Mouse (Mus musculus) heart, postnatal 14 days (tissue): Measurements from ENCODE around the gene Ttc29. TPM values are rescaled to one million over a fixed set of nuclear protein-coding genes. Genes with fewer than 3 reads are reported as not detected.

Experiments used
- DNase-seq, 2 experiments: peaks; one replicate each; pipeline ENCODE4 v3.0.0; 2021 to 2022
- intact Hi-C: fragments of 180-260 bp; cut with DNase I; formaldehyde crosslinking; loops from one replicate; pipeline ENCODE4 v1.15.1; 2025
- long read RNA-seq, 2 experiments: library from polyadenylated mRNA; stranded (forward); transcript quantifications; one replicate each; pipeline ENCODE4 v2.0.0; 2021
- total RNA-seq, 2 experiments: library from RNA; stranded (reverse); gene quantifications; 2 replicates each; pipeline ENCODE4 v1.2.3; 2021

Ttc29 gene
- not detected for total RNA-seq
- long read RNA-seq, experiment 1: 0 reads
- long read RNA-seq, experiment 2: 0 reads

DNA sequence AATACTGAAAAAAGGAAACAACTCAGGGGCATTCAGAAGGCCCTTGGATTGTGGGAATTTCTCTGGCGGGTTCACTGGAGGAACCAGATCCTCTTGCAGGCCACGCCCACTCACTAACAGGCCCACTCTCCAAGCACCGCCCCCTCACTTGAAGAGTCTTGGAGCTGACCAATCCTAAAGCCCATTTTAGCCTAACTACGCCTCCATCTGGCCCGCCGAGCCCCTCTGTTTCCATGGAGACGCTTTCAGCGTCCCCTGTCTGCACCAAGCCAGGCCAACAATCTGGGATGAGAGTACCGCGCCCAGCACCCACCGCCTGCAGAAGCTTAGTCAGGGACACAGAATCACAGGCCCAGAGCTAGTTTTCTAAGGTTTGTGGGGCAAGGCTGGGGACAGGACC is at the start of gene Ttc29:
Ttc29 (plus strand) TSS at position 224 of the 400 bp plus-strand sequence.
- DNase-seq: peak in 1 of 2 experiments; percentile 4
- intact Hi-C loops: no loop called here

DNA sequence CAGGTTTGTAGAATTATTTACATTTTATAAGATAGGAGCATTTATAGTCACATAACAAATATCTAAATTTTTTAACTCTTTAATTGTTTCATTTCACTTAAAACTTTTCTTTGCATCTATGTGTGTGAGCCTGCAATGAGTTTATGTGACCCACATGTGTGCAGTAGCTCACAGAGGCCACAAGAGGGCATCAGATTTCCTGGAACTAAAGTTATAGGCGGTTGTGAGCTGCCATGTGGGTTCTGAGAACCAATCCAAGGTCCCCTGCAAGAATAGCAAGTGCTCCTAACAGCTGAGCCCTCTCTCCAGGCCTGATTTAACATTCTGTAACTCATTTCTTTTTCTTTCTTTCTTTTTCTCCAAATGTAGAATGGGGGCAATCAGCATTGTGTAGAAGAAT is 41.7 kb upstream of the Ttc29 start:
- intact Hi-C loops: no loop called here
- no peak for DNase-seq

DNA sequence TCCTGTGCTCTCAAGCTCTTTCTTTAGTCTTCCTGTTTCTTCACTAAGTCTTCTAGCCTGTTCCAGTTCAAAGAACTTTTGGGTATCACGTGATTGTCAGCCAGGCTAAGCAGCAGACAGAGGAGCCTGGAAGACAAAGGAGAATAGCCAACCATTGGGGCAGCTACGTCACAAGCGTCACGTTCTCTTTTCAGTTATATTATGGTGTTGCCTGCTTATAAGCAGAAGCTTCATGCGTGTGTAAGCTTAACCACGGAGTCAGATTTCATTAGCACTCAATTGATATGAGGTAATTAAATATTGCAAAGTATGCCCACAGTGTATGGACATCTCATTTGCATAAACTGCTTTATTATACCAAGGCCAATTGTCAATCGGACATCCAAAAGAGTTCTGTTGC is 30.4 kb upstream of the Ttc29 start:
- DNase-seq: no peak
- intact Hi-C loops: no loop called here

- intact Hi-C loops: no loop called here
- DNase-seq: no peak
Measured at GRCm38 (mm10) chr8:78183414-78183813, 29.7 kb upstream of the Ttc29 start.

GRCm38 (mm10) chr8:78187087-78187486 is 26.0 kb upstream of the Ttc29 start:
- intact Hi-C loops: no loop called here
- no peak for DNase-seq

DNA sequence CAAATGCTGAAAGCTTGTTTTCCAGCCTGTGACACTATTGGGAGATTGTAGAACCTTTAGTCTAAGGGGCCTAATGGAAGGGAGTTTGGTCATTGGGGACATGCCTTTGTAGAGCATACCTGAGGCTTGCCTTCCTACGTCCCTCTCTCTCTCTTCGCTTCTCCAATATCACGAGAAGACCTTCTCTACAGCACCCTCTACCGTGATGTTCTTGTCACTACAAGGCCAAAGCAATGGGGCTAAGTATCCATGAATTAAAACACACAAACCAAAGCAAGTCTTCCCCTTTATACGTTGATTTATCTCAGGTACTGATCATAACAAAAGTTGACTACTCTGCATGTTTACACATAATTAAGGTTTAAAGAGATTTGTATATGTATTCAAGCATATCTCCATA is 8.9 kb upstream of the Ttc29 start:
- peak in 1 of 2 experiments; percentile 1 for DNase-seq
- intact Hi-C loops: loop anchor here (10.0 kb wide), 1 partner anchor 139 kb away; no protein-coding TSS in a partner anchor

DNA sequence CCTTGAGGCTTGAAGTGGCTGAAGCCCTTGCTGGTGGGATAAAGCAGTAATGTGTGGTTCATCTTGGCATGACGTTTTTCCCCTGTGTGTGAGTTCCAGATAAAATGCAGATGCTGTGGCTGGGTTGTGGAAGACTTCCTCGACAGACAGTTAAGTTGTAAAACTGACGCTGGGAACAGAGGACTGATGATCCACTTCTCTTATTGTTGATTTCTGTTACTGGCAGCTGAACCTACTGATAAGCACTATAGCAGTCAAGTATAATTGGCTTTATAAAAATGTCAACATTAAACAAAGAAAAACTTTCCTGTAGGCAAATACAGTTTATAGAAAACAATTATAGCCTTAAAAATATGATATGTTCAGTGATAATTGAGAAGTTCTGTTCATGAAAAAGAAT is 2.7 kb upstream of the Ttc29 start:
- DNase-seq: no peak
- intact Hi-C loops: no loop called here

- no peak for DNase-seq
- intact Hi-C loops: no loop called here
Measured at GRCm38 (mm10) chr8:78214645-78215044, 1.5 kb downstream of the Ttc29 start.

DNA sequence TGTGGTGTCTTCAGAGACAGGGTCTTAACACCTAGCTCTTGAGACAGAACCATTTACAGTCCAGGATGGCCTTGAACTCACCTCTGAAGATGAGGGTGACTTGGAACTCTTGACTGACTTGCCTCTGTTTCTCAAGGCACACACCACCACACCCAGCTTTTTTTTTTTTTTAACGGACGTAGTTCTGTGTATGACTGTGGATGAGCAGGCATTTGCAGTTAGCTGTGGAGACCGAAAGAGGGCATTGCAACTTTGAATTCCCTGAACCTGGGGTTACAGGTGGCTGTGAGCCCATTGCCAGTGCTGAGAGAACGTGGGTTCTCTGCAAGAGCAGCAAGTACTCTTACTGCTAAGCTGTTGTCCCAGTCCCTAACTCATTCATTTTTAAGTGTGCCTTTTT is 13.0 kb downstream of the Ttc29 start:
- intact Hi-C loops: no loop called here
- no peak for DNase-seq

- intact Hi-C loops: no loop called here
Measured at GRCm38 (mm10) chr8:78230721-78231120, 17.6 kb downstream of the Ttc29 start.

DNA sequence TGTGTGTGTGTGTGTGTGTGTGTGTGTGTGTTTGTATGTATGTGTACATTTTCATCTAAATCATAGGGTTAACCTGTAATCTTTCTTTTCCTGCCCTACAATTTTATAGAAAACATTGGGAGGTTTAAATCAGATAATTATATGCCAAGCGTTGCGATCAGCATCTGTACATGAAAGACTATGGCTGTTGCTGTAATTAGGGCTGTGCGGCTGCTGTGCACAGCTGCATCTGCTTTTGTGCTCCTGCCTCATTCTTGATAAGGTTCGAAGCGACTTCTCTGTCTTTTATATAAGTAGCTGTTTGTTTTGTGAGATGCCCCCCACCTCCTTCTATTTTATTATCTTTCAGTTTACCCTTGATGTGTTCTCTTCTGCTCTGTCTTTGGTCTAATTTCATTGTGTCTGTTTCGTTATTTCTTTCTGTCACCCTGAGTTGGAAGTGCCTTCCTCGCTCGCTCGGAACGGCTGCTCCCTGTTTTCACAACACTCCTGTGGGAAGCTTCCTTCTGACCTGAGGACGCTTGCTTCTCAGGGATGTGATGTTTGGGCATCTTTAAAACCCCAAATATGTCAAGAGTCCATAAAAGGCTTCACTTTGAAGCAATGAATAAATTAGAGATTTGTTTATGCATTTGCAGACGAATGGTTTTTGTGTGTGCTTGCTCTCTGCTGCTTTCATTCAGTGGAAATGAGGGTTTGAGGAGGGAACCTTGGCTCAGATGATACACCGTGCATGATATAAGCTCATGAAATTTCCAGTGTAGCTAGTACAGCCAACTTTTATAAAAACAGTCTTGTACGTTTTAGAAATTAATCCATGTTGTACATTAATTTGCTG is 20.0 kb downstream of the Ttc29 start:
- DNase-seq: no peak
- intact Hi-C loops: no loop called here

More at GRCm38 (mm10) chr8:78230721-78231120, 17.6 kb downstream of the Ttc29 start:
- DNase-seq: no peak

- no peak for DNase-seq
- intact Hi-C loops: no loop called here
Measured at GRCm38 (mm10) chr8:78233708-78234201, 20.7 kb downstream of the Ttc29 start.

DNA sequence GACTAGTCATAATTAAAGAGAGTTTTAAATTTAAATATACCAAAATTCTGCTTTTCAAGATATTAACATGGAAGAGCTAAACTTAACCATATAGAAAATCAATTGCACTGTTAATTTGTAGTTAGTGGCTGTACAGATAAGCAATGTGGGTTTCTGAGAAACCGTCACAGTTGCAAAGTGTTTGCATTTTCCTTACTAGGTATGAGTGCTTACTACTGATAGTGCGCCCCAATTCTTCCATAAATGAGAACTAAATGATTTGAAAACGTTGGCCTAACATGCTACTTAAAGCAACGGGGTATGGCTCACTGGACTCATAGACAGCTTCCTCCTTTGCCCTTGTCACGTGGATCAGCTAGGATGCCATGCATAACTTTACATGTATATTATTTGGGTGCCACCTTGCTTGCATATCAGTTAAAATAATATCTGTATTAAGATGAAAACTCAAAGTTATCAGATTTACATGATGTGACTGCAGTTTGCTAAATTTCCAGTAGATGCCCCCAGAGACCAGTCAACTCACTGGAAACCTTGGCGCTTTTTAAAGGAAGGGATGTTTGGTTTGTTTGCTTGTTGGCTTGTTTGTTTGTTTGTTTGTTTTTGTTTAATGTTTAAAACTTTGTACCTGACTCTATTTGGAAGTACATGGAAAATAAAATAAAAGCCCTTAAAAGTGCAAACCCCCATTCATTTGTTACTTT is 25.0 kb downstream of the Ttc29 start:
- intact Hi-C loops: loop anchor here (5.0 kb wide), 1 partner anchor 504 kb away; no protein-coding TSS in a partner anchor
- DNase-seq: peak in 1 of 2 experiments; percentile 22

DNA sequence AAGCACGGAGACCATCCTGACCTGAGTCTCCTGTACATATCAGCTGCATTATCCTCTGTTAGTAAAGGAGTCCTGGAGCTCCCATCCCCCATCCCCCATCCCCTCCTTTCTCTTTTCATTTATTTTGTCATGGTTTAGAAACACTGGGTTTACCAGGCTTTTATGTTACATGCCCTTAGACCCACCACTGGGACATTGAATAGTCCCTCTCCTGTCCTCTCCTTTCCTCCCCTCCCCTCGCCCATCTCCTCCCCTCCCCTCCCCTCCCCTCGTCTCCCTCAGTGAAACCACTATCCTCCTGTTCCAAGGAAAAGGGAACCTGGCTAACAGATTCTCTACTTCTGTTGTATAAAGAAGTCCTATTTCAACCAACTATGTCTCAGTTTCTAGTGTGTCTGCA is 38.0 kb downstream of the Ttc29 start:
- intact Hi-C loops: no loop called here
- DNase-seq: no peak

GRCm38 (mm10) chr8:78254374-78254773 is 41.3 kb downstream of the Ttc29 start:
- DNase-seq: no peak
- intact Hi-C loops: no loop called here

- DNase-seq: no peak
Measured at GRCm38 (mm10) chr8:78255011-78255410, 41.9 kb downstream of the Ttc29 start.

DNA sequence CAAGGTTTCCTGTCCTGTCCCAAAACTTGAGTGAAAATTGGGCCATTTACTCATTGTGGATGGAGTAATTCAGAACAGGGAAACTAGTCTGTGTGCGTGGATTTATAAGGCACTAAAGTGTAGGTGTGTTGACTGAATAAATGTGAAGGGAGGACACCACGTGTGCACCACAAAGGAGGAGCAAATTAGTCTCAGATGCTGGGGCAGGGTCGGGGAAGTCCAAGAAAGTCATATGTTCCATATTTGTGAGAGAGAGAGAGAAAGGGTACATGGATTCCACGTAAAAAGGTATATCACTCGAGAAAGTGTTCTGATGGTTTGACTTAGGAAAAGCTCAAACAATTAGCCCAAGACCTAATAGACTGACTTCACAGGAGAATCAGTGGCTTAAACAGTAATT is 52.4 kb downstream of the Ttc29 start:
- intact Hi-C loops: no loop called here

More at GRCm38 (mm10) chr8:78255011-78255410, 41.9 kb downstream of the Ttc29 start:
- intact Hi-C loops: no loop called here

DNA sequence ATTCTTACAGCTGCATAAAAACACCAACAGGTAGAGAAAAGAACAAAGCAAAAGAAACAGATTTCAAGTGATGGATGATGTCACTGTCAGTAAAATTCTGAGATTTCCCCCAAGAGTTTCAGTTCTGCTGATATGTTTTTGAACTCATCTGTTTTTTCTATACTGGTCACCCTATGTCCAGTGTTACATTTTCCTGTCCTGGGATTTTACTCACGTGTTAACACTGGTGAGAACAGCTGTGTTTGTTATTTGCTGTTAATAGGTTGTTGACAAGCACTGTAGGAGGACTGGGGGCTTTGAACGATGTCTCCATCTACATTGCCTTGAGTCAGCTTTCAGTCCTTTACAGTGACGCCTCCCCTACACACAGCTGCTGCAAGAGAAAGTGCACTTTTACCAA is 53.1 kb downstream of the Ttc29 start:
- intact Hi-C loops: no loop called here

More for the DNA sequence above, 52.4 kb downstream of the Ttc29 start:
- DNase-seq: no peak

GRCm38 (mm10) chr8:78267894-78268411 is 54.9 kb downstream of the Ttc29 start:
- intact Hi-C loops: no loop called here
- no peak for DNase-seq

More for the DNA sequence above, 53.1 kb downstream of the Ttc29 start:
- DNase-seq: no peak

DNA sequence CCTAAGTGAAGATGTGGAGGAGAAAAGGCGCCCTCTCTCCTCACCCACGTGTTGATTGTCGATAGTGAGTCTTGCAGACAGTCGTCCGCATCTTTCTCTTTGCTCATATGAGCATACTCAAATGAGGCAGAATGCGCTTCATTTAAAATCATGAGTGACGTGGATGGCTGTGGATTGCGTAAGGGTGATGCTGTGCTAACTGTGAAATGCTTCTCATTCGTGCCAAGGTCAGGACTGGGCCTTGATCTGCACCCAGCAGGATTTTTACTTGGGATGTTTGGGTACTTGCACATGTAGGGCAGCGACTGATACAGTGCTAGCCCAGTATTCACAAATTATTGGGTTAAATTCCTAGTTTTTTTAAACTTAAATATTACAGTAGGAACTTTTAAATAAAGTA is 56.2 kb downstream of the Ttc29 start:
- intact Hi-C loops: no loop called here
- DNase-seq: no peak

DNA sequence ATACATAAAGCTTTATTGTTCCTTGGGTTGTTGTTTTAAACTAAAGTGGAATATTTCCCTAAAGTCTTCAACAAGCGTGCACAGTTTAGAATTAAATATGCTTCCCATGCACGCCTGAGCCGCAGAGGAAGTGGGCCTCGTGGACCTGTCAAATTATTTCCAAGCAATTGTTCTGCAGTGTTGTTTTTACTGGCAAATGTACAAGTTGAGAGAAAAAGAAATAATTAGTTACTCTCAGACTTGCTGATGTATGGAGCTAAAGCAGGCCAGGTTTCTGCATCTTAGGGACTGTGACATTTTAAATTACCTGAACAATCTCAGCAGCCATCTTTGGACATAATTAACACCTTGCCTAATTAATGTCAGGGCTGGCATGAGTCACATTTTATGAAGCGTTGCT is 58.3 kb downstream of the Ttc29 start:
- no peak for DNase-seq
- intact Hi-C loops: no loop called here
